10 mouse cellular contexts compared by ENCODE assay signal in the genomic region with DNA sequence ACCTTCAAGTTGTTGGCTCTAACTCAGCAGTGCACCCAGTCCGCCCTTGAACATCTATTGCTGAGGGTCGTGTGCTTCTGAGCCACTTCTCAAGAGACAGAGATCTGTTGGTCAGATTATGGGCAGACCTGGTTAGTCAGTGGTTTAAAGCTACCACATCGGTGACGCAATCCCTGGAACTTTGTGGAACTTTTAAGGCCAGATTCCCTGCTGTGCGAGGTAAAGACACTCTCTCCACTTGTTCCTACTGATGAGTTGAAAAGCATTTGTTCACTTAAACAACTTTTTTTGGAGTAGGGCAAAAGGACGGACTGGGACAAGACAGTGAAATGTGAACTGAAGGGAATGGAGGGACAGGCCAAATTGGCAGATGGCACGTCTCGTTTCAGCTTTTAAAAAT.
DNase-seq lines count a peak whose midpoint lies in the region; ATAC-seq and TF ChIP-seq lines count a peak whose summit lies in the region.
"Had no signal": no experiment of that assay in that cellular context is flagged by ENCODE, and none has a peak within 500 bp of the region (broad histone marks: within the 10 kb centered on the region; RNA-seq: fewer than 3 reads in every experiment).

No protein-coding gene starts in this region.

- no peak for TF ChIP-seq CTCF in kidney, adult 2 months (conservative IDR thresholded peaks at IDR 0.05; ENCODE audit: insufficient read depth, insufficient read length, low read depth, low read length)

- no peak for TF ChIP-seq POLR2A in kidney, adult 2 months (IDR thresholded peaks at IDR 0.05; ENCODE audit: low read depth, low read length)

- H3K4me1 ChIP-seq in forebrain, embryonic 14.5 days (ENCODE audit: control insufficient read depth, insufficient read depth, low read length): no peaks in the 10 kb centered on the region
- no peaks in the 10 kb centered on the region for H3K4me1 ChIP-seq in forebrain, embryonic 10.5 days
- H3K4me1 ChIP-seq in kidney, embryonic 16.5 days (ENCODE audit: insufficient read depth, low read length): peaks cover 3% of the 10 kb centered on the region
- peaks cover 13% of the 10 kb centered on the region; the same call in 1 of the 2 replicates for H3K4me1 ChIP-seq in kidney, adult 2 months (ENCODE audit: control insufficient read depth, insufficient read depth, low read length)
- H3K4me1 ChIP-seq: forebrain, embryonic 12.5 days; hindbrain, embryonic 12.5 days had no signal

- no peaks in the 10 kb centered on the region for H3K9me3 ChIP-seq in forebrain, embryonic 14.5 days (replicated peaks; ENCODE audit: control insufficient read depth, low read length)
- H3K9me3 ChIP-seq in forebrain, embryonic 10.5 days: no peaks in the 10 kb centered on the region
- H3K9me3 ChIP-seq in kidney, embryonic 16.5 days (ENCODE audit: low read length): no peaks in the 10 kb centered on the region
- H3K9me3 ChIP-seq: forebrain, embryonic 12.5 days; hindbrain, embryonic 12.5 days had no signal

- no peak overlapping the region for H3K27ac ChIP-seq in forebrain, embryonic 14.5 days (ENCODE audit: low read depth, low read length)
- no peak overlapping the region for H3K27ac ChIP-seq in forebrain, embryonic 10.5 days
- no peak overlapping the region for H3K27ac ChIP-seq in kidney, embryonic 16.5 days (ENCODE audit: low read length)
- H3K27ac ChIP-seq in kidney, adult 2 months (ENCODE audit: insufficient read depth, low read depth, low read length): no peak overlapping the region; the same call in 1 of the 2 replicates
- H3K27ac ChIP-seq: forebrain, embryonic 12.5 days; hindbrain, embryonic 12.5 days had no signal

- H3K27me3 ChIP-seq in forebrain, embryonic 14.5 days (replicated peaks; ENCODE audit: control insufficient read depth, insufficient read depth, low read length): no peaks in the 10 kb centered on the region
- no peaks in the 10 kb centered on the region for H3K27me3 ChIP-seq in forebrain, embryonic 10.5 days (ENCODE audit: poor library complexity, severe bottlenecking)
- no peaks in the 10 kb centered on the region for H3K27me3 ChIP-seq in kidney, embryonic 16.5 days (ENCODE audit: insufficient read depth, low read length)
- H3K27me3 ChIP-seq in kidney, adult 2 months (replicated peaks; ENCODE audit: control insufficient read depth, insufficient read depth, low read length): no peaks in the 10 kb centered on the region
- H3K27me3 ChIP-seq: forebrain, embryonic 12.5 days; hindbrain, embryonic 12.5 days had no signal

- no peak overlapping the region for H3K4me3 ChIP-seq in forebrain, embryonic 14.5 days (ENCODE audit: low read depth, low read length)
- no peak overlapping the region for H3K4me3 ChIP-seq in forebrain, embryonic 10.5 days
- no peak overlapping the region for H3K4me3 ChIP-seq in kidney, embryonic 16.5 days (ENCODE audit: low read length)
- no peak overlapping the region for H3K4me3 ChIP-seq in kidney, adult 2 months (ENCODE audit: insufficient read depth, low read depth, low read length)
- H3K4me3 ChIP-seq: forebrain, embryonic 12.5 days; hindbrain, embryonic 12.5 days had no signal

- no peak for DNase-seq in forebrain, embryonic 14.5 days (ENCODE audit: low spot score)
- no peak for DNase-seq in forebrain, embryonic 10.5 days (ENCODE audit: extremely low spot score, low spot score)
- DNase-seq in kidney, adult 2 months: no peak
- DNase-seq in adrenal gland, postnatal 36 days: peak; percentile 43 to 53
- no peak for DNase-seq in thymus, postnatal 36 days
- no peak for DNase-seq in thymus, postnatal 0 days (ENCODE audit: low spot score)

- H3K36me3 ChIP-seq in forebrain, embryonic 14.5 days (ENCODE audit: control insufficient read depth, insufficient read depth, low read length): no peaks in the 10 kb centered on the region
- H3K36me3 ChIP-seq in forebrain, embryonic 10.5 days (replicated peaks): no peaks in the 10 kb centered on the region
- no peaks in the 10 kb centered on the region for H3K36me3 ChIP-seq in kidney, embryonic 16.5 days (ENCODE audit: insufficient read depth, low read length)
- no peaks in the 10 kb centered on the region for H3K36me3 ChIP-seq in kidney, adult 2 months (ENCODE audit: control insufficient read depth, insufficient read depth, low read length)
- H3K36me3 ChIP-seq: forebrain, embryonic 12.5 days; hindbrain, embryonic 12.5 days had no signal

- 66% methylated on average over 8 of the region's 8 CpGs for WGBS in forebrain, embryonic 14.5 days
- WGBS in forebrain, embryonic 10.5 days: 75% methylated on average over 8 of the region's 8 CpGs
- WGBS in kidney, embryonic 16.5 days: 58% methylated on average over 8 of the region's 8 CpGs
- WGBS in kidney, adult 2 months: 43% methylated on average over 8 of the region's 8 CpGs

- 0 out of 2 replicates have a peak, but pooled peaks have one; percentile 43 for ATAC-seq in forebrain, embryonic 14.5 days
- 0 out of 2 replicates have a peak, but pooled peaks have one; percentile 10 for ATAC-seq in kidney, embryonic 16.5 days (ENCODE audit: low FRiP score, low TSS enrichment)
- ATAC-seq in megakaryocyte progenitor cell, adult 5-6 weeks (replicated peaks; ENCODE audit: poor library complexity): peak; percentile 41

- no peak overlapping the region for H3K4me2 ChIP-seq in forebrain, embryonic 14.5 days (ENCODE audit: low read length)
- H3K4me2 ChIP-seq in kidney, embryonic 16.5 days (replicated peaks; ENCODE audit: low read depth, low read length): no peak overlapping the region
- H3K4me2 ChIP-seq: forebrain, embryonic 12.5 days; hindbrain, embryonic 12.5 days had no signal

- H3K9ac ChIP-seq in forebrain, embryonic 14.5 days (ENCODE audit: low read length): no peak overlapping the region
- no peak overlapping the region for H3K9ac ChIP-seq in kidney, embryonic 16.5 days (replicated peaks; ENCODE audit: low read length)
- H3K9ac ChIP-seq: forebrain, embryonic 12.5 days; hindbrain, embryonic 12.5 days had no signal

Comparison
In these comparisons a context has a peak if more than half of its experiments do, and no peak if none do; other contexts are left out.
1. DNase-seq: peak in adrenal gland, postnatal 36 days (2 of 2); none in forebrain, embryonic 14.5 days (single experiment), forebrain, embryonic 10.5 days (single experiment), kidney, adult 2 months (single experiment), thymus, postnatal 36 days (0 of 2) and thymus, postnatal 0 days (single experiment).
2. Peak in every context shown above with its lines, with median percentiles within 50 percentile points of each other: ATAC-seq.